Mouse (Mus musculus): Measurements from ENCODE around the gene R3hdm1.

R3hdm1 gene

DNA sequence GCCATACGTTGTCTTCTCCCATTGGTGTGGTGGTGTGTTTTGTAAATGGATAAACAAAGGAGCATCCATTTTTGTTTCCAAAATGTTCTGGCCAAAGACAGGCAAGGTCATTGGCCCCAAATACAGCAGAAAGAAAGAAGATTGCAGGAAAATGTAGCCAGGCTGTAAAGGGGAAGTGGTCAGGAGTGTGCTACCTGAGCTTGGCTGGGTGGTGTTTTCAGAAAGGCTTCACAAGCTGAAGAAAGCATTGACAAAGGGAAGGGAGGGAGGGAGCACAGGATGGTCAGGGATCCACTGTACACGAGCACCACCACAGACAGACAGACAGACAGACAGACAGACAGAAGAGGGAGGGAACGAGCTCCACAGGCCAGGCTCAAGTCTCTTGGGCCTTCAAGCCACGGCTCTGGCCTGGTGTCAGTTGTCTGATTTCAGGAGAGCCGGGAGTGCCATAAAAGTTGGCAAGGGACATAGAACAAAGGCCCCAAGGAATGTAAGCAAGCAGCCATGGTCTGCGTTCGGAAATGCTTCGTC, 181.1 kb downstream of the R3hdm1 start:
- DNase-seq (ENCODE audit: low read depth, low spot score) = no peak

DNA sequence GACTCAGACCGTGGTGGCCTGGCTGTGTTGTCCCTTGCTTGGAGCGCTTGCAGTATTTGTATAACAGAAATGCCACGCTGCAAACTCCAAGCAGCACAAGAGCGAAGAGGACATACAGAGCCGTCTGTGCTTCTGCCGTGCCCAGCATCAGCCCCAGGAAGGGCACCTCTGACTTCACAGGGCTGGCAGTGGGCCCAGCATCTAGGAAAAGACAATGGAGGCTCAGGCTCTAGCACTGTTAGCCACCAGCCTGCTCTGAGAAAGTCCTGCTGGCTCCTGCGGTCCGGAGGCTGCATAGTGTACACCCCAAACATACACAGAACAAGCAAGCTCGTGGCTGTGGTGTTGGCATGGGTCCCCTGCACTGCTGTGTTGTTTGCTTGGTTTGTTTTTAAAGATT, 182.0 kb downstream of the R3hdm1 start:
- DNase-seq (ENCODE audit: low read depth, low spot score) = no peak
